Mouse (Mus musculus) left cerebral cortex, adult 9 months (tissue): ENCODE data around the gene Ppp2r5a.

Source experiments
- DNase-seq, 2 experiments: peaks; one replicate each; pipeline ENCODE4 v3.0.0; 2022; ENCODE audit warnings: low spot score in 2 of 2

Gene Ppp2r5a

GRCm38 (mm10) chr1:191418936-191419335 is 15.9 kb upstream of the Ppp2r5a start:
- no peak for DNase-seq

DNA sequence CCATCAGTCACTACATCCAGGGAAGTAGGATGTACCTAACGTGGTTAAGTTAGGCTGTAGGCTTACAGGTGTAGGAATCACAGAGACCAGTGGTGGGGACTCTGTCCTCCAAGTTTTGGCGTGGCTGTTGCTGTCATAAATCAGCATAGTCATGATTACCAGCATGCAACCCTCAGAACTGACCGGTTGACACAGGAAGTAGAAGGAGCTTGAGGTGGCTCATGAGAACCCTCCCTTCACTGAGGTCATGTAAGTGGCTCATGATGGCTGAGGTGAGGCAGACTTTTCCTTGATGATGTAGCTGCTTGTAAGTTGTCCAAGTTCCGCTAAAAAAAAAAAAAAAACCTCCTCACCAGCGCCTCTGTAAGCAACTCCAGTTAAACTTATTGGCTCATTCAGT is 14.0 kb upstream of the Ppp2r5a start:
- no peak for DNase-seq

- DNase-seq = no peak
Observed at GRCm38 (mm10) chr1:191416611-191417010, 13.5 kb upstream of the Ppp2r5a start.

- peak; percentile 74 to 82 for DNase-seq
Observed at GRCm38 (mm10) chr1:191414432-191414831, 11.4 kb upstream of the Ppp2r5a start.

GRCm38 (mm10) chr1:191413691-191414415 is 10.8 kb upstream of the Ppp2r5a start:
- no peak for DNase-seq

DNA sequence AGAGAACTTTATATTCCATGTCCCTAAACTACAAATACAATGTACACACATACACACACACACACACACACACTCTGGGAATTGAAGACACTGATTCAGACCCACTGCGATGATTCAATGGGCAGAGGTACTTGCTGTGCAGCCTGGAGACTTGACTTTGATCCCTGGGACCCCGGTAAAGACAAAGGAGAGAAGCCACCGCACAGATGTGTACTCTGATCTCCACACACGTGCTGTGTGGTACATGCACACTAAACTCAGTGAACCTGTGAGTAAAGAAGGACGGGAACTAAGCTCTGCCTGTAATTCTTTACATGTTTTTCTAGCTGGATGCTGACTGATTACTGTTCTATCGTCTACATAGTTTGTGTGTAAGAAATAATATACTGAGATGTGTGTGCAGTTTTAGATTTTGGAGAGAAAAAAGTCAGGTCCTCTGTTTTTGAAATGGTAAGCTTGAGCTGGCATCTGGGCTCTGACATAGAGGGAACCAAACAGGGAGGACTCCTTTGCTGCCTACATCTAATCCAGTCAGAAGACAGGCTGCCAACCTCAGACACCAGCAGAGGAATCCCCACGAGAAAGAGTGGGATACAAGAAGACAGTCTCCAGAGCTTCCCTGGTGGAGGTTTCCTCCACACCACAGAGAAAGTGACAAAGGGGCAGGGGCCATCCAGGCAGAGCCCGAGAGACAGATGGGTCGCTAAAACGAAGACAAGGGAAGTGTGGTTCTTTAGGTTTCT is 7.4 kb upstream of the Ppp2r5a start:
- no peak for DNase-seq

DNA sequence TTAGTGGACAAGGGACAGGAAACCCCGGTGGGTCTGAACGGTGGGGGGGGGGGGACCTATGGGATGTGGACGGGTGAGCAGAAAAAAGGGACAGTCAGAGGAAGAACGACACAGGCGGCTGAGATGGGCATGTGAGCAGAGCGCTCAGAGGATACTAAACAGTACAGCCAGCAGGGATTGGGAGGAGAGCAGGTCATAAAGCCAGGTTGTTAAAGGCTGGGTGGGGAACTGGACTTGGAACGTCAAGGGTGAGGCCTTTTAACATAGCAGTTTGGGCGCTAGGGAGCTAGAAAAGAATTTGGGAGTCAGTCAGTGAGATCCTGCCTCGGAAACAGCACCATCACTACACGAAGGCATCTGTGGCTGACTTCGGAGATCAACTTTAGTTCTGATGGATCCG is 4.2 kb upstream of the Ppp2r5a start:
- DNase-seq = no peak

GRCm38 (mm10) chr1:191406516-191406915 is 3.4 kb upstream of the Ppp2r5a start:
- DNase-seq = no peak

DNA sequence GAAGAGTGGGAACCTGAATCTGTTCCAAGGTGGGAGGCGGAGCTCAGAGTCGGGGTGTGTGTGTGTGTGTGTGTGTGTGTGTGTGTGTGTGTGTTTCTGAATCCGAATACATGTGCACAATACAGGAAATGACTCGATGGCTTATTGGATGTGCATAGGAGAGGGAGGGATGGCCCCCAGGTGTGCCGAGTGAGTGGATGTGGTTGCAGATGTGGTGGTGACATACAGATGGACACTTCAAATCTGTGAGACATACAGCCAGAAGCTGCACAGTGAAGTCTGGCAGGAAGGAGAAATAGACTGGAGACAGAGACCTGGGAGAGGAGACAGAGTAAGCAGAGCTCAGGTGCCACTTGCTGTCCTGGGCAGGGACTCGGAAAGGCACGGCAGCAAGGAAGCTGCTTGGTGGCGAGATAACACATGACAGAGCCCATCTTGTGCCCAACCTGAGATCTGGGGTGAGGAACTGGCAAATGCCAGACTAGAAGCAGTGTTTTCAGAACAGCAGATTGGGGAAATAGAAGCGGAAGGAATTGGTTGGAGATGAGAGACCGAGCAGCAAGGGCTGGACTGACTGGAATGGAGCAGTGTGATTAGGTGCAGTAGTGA is 1.8 kb upstream of the Ppp2r5a start:
- no peak for DNase-seq

DNA sequence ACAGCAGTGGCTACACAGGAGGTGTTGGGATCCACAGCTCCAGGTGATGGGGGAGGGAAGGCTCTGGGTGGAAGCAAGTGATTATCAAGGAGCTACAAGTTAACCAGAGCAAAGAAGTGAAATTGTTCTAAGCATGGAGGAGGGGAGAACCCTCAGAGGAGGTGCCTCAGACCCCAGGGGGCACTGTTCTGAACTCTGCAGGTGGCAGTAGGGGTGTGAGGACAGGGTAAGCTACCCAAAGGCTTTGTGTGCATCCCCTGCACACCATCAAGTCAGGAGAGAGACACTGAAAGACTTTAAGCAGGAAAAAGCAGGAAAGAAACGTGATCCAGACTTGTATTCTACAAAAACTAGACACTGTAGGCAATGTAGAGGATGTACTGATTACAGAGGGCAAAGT is 1.2 kb upstream of the Ppp2r5a start:
- DNase-seq = no peak

DNA sequence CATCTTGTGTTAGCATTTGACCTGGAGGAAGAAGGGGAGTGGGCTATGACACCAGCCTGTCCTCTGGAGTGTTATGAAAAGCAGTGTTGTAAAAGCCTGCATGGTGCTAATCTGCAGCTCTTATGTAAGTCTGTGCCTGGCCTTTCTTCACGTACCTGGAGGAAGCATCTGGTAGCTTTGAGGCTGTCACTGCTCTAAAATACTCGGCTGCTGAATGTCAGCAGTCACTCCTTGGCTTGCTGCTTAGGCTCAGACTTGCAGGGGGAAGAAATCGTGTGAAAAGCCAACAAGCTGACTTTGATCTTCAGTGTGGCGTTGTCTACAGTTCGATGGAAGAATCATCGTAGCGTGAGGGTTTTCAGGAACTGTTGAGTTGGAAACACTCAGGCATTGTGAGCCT is 566 bp downstream of the Ppp2r5a start:
- DNase-seq = no peak

DNA sequence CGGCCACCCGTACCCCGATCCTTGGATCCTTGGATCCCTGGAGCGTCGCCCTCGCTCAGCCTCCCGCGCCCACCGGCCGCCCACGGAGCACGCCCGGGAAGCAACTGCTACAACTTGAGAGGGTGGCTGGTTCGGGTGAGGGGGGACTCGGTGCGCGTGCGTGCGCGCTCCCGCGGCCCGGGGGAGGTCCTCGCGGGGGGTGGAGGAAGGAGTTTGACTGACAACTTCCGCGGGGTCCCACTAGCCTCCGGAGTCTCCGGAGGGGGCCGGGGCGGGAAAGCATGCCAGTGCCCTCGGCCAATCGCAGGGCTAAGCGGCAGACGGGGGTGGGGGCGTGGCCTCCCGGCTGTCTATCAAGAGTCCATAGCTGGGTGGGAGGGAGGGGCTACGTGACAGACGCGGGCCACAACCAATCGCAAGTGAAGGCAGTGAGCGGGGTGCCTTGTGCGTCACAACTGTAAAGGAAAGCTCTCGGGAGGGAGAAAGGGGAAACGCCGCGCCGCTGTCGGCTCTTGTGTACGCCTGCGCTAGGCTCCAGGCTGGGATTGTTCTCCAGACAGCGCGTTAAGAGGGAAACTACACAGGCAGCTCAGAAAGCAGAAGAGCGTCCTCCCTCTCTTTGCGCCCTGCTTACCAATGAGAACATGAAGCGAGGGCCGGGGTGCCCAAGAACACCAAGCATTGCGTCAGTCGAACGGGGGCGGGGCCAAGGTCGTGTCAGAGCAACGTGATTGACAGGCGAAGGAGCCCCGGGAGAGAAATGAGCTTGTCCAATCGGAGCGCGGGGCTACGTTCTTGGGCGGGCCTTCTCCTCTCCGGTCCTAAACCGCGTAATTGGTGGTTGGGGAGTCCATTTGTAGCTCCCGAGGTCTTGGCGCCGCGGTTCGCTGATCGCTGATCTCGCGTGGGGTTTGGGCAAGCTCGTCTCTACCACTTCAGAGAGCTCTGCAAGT is 5.9 kb downstream of the Ppp2r5a start:
- peak; percentile 97 to 99 for DNase-seq

GRCm38 (mm10) chr1:191396446-191396845 is 6.6 kb downstream of the Ppp2r5a start:
- peak in 1 of 2 experiments; percentile 30 for DNase-seq

DNA sequence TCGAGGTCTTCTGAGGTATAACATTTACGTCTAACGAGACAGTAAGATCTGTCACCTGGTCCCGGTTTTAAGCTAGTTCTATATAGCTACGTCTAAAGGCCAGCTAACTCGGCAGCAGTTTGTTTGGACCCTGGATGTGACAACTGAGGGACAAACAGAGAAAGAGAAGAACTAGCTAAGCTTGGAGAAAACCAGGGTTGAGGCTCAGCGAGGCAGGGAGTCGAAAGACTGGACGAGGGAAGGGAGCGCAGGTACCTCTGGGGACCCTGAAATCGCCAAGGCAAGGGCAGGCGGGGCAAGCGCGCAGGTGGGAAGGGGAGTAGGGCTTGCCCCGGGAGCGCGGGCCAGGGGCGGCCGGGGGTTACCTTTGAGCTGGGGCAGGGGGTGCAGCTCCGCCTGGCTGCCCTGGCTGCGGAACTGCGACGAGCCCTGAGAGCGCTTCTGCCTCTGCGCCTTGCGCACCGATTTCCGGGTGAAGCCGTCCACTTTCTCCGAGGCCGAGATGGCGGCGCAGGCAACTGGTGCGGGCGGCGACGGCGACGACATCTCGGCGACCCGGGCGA is 7.1 kb downstream of the Ppp2r5a start:
- DNase-seq = peak in 1 of 2 experiments; percentile 30

DNA sequence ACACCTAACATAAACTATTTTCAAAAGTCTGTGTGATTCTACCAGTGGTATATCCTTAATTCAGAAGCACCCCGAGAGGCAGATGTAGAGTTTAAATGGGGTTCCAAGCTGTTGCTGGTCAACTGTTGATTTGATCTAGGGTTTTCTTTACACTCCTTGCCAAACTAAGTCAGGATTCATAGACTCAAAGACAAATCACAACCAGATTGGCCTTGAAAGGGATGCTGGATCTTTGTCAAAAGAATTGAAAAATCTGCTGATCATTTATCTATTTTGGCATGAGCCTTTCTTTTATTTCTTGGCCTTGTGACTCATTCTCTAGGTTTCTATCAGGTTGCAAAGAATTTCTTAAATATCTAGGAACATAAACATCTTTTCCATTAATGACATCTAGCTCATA is 7.9 kb downstream of the Ppp2r5a start:
- no peak for DNase-seq

DNA sequence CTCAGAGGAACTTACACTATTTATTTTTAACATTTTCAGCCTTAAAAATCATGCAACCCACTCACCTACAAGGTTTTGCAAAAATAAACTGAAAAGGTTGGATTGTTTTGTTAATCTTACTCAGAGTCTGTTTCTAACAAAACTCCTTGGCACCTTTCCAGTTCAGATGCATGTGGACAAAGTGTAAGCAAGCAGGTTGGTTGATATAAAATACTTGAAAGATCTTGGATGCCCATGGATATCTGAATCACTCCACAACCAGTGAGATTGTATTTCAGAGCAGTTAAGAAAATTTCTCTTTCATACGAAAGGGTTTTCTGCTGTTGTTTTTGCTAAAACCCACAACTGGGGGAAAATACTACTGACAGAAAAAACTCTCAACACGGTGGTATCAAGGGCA is 8.9 kb downstream of the Ppp2r5a start:
- DNase-seq = no peak

DNA sequence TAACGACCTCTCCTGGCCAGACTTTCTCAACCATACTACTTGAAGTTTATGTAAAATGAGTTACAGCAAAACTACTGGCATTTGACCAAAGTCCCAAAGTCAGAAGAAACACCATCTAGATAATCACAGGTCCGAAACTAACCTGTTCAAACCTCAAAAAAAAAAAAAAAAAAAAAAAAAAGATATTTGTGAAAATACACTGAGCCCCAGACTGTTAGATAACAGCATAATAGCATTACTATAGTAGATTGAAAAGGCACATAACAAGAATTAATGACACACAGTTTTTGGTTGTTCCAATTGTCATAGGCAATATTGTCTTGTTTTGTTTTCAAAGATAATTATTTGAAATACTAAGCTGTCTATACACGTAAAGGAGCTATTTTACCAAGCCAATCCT is 9.5 kb downstream of the Ppp2r5a start:
- DNase-seq = no peak

DNA sequence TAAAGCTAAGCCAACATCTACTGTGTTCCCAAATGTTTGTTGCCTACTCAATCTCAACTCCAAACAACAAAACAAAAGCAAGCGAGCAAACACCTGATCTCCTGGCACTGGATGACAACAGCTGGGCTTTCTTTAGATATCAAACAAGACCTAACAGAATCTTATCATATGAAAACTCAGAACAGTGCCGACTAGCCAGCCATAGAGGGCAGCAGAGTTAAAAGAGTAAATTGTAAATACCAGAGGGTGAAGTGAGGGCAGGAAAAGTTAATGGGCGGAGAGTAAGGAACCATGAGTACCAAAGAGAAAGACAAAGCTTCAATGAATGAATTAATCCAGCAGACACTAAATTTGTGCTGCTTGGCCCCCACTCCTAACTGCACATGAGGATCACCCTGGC is 11.8 kb downstream of the Ppp2r5a start:
- peak in 1 of 2 experiments; percentile 66 for DNase-seq

GRCm38 (mm10) chr1:191384786-191385430 is 18.2 kb downstream of the Ppp2r5a start:
- no peak for DNase-seq

GRCm38 (mm10) chr1:191381955-191382736 is 20.9 kb downstream of the Ppp2r5a start:
- peak in 1 of 2 experiments; percentile 39 for DNase-seq
